Mouse (Mus musculus) limb, embryonic 13.5 days (tissue): ENCODE results near the gene Prg3. TPM values are rescaled to one million over a fixed set of nuclear protein-coding genes. Genes with fewer than 3 reads are reported as not detected.

Experiments used
- ATAC-seq: fragments of 200-750 bp; cut with Nextera tagmentation; 2 replicates; pipeline ENCODE4 v1.8.0; 2017; ENCODE audit warnings: low read depth, moderate number of reproducible peaks, moderate TSS enrichment; ENCODE audit not compliant: low FRiP score
- H3K27ac ChIP-seq: fragments of 300-500 bp; sonication (generic); 2 replicates; pipeline ENCODE4 v1.5.1; 2015; ENCODE audit warnings: inconsistent platforms, mild to moderate bottlenecking, moderate library complexity
- H3K27me3 ChIP-seq: fragments of 300-500 bp; sonication (generic); 2 replicates; pipeline ENCODE4 v1.6.1; 2015; ENCODE audit warnings: mild to moderate bottlenecking, inconsistent platforms
- H3K36me3 ChIP-seq: fragments of 300-500 bp; sonication (generic); 2 replicates; pipeline ENCODE4 v1.6.1; 2015; ENCODE audit warnings: inconsistent platforms, mild to moderate bottlenecking, moderate library complexity
- H3K4me1 ChIP-seq: fragments of 300-500 bp; sonication (generic); 2 replicates; pipeline ENCODE4 v1.6.1; 2015; ENCODE audit warnings: inconsistent platforms
- H3K4me2 ChIP-seq: fragments of 300-500 bp; sonication (generic); replicated peaks from 2 replicates; pipeline ENCODE4 v1.6.1; 2015; ENCODE audit warnings: inconsistent platforms, mild to moderate bottlenecking, moderate library complexity
- H3K4me3 ChIP-seq: fragments of 300-500 bp; sonication (generic); 2 replicates; pipeline ENCODE4 v1.5.1; 2015; ENCODE audit warnings: moderate library complexity, mild to moderate bottlenecking, inconsistent platforms
- H3K9ac ChIP-seq: fragments of 300-500 bp; sonication (generic); 2 replicates; pipeline ENCODE4 v1.6.1; 2015; ENCODE audit warnings: mild to moderate bottlenecking, inconsistent platforms
- H3K9me3 ChIP-seq: fragments of 300-500 bp; sonication (generic); 2 replicates; pipeline ENCODE4 v1.6.1; 2016; ENCODE audit warnings: inconsistent platforms
- WGBS: fragments of 180-500 bp; shearing (Covaris S2); methylation state at CpG from one replicate; pipeline ENCODE4 v1.1.7; 2015; 5-methylcytosine and 5-hydroxymethylcytosine counted together
- polyA plus RNA-seq: library from polyadenylated mRNA; unstranded; fragments of >200 nt; fragmentation: Nextera tagmentation; extraction: Ambion mirVana; gene quantifications from 2 replicates; pipeline ENCODE4 v1.2.1, GENCODE M21; 2015

Prg3 gene
- not detected in 2 replicates for polyA plus RNA-seq

DNA sequence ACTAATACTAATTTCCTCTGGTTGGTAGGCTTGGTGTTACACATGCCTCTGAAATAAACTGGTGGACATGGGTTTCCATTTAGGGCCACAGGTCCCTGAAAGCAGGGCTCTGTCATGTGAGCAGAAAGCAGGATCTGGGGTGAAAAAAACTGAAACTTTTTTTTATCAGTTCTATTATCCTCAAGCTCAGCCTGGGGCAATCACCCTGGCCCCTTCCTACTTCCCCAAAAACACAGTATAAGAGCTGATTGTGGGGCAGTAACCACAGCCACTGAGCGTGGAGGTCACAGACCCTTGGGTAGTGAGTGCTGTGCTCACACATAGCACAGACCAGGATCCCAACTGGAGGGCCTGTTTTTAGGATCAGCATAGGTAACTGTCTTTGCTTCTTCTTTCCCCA lies at the start of gene Prg3:
TSS of gene Prg3 (plus strand) at position 286 of the 400 bp plus-strand sequence.
- no peaks in the 10 kb centered on the region for H3K27me3 ChIP-seq
- H3K4me1 ChIP-seq = no peaks in the 10 kb centered on the region
- no peak within 1 kb of the TSS for H3K4me3 ChIP-seq
- no peaks in the 10 kb centered on the region for H3K9me3 ChIP-seq
- no peak within 1 kb of the TSS for H3K27ac ChIP-seq
- no peak for ATAC-seq
- 62% methylated on average over 1 of the region's 1 CpGs for WGBS
- H3K9ac ChIP-seq = no peak within 1 kb of the TSS
- H3K4me2 ChIP-seq = no peak within 1 kb of the TSS
- H3K36me3 ChIP-seq = no peaks in the 10 kb centered on the region

DNA sequence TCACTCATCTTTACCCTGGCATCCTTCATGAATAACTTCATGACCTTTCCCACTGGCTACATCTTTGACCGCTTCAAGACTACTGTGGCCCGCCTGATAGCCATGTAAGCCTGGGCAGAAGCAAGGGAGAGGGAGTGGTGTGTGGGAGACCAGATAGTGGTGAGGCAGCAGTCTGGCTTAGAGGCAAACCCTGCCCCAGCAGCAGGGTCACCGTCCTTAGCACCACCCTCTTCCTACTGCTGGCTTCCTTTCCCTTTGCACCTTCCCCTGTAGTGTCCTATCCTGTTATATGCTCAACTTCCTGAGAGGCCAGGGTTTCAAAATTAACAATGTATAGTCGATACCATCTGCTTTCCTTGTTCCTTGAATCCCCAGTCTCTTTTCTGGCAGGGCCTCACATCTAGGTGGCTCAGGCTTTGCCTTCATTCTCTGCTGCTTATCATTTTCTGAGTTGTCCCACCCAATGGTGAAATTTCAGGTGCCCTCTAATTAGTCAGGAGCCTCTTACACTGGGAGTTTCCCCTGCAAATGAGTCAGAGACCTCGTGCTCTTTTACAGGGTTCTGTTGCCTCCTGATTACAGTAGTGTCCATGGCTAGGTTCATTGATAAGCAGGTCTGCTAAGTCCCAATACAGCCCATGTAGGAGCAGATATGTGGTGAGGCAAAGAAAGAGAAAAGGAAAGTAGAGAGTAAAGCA lies 49.6 kb upstream of the Prg3 start:
- no peaks in the 10 kb centered on the region for H3K9me3 ChIP-seq
- no peak overlapping the region for H3K27ac ChIP-seq
- 80% methylated on average over 5 of the region's 5 CpGs for WGBS
- peaks cover 18% of the 10 kb centered on the region for H3K4me1 ChIP-seq
- H3K9ac ChIP-seq = 0 out of 2 replicates have a peak overlapping the region, but pooled peaks have one; percentile 76
- H3K36me3 ChIP-seq = peaks cover 17% of the 10 kb centered on the region
- peak overlapping the region; percentile 66 for H3K4me2 ChIP-seq
- ATAC-seq = no peak
- H3K4me3 ChIP-seq = peak overlapping the region; percentile 54
- H3K27me3 ChIP-seq = no peaks in the 10 kb centered on the region

DNA sequence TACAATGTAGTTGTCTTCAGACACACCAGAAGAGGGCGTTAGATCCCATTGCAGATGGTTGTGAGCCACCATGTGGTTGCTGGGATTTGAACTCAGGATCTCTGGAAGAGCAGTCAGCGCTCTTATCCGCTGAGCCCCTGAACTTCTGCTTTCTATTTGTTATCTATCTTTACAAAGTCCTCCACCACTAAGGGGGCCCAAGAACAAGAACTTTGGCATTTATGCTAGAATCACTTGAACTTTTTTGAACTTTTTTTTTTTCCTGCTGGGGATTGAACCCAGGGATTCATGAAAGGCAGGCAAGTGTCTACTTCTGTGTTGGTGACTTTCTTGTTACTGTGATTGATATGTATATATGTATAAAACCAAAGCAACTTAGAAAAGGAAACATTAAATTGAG lies 48.7 kb upstream of the Prg3 start:
- Histone ChIP-seq H3K36me3 (peaks cover 21% of the 10 kb centered on the region), H3K9ac (no peak overlapping the region), H3K4me2 (no peak overlapping the region), H3K9me3 (no peaks in the 10 kb centered on the region), H3K27me3 (no peaks in the 10 kb centered on the region), H3K4me3 (no peak overlapping the region), H3K27ac (no peak overlapping the region), H3K4me1 (peaks cover 18% of the 10 kb centered on the region)
- no peak for ATAC-seq
- 95% methylated on average over 3 of the region's 3 CpGs for WGBS

DNA sequence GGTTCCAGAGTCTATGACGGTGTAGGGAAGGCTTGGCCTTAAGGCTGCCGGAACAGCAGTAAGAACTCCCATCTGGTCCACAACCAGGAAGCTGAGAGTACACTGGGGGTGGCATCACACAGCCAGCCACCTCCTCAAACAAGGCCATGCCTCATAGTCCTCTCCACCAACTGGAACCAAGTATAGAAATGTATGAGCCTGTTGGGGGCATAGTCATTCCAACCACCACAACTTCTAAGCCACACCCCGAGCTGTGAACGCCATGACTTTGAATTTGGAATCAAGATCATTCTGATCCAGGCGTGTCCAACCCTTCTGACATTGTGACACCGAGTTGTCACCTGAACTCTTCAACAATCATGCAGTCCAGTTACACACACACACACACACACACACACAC lies 48.3 kb upstream of the Prg3 start:
- WGBS = 90% methylated on average over 6 of the region's 6 CpGs
- H3K4me1 ChIP-seq = peaks cover 18% of the 10 kb centered on the region
- H3K27ac ChIP-seq = no peak overlapping the region
- no peak overlapping the region for H3K4me2 ChIP-seq
- H3K4me3 ChIP-seq = no peak overlapping the region
- no peaks in the 10 kb centered on the region for H3K9me3 ChIP-seq
- H3K36me3 ChIP-seq = peaks cover 25% of the 10 kb centered on the region
- no peak overlapping the region for H3K9ac ChIP-seq
- no peak for ATAC-seq
- no peaks in the 10 kb centered on the region for H3K27me3 ChIP-seq

DNA sequence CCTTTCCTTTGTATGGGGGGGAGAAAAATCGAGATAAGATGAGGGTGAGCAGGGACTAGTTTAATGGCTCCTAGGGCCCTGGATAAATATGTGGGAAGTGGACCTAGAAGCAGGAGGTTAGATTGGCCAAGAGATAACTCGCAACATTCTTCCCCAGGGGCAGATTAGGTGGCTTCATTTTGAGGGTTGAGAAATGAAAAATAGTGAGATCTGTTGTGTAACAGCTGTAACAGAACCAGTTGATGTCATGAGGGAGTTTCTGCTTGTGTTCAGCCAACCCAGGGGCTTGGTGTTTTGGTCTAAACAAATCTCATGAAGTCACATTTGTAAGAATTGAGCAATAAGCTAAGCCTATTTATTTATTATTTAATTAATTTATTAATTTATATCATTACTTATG lies 46.7 kb upstream of the Prg3 start:
- H3K9me3 ChIP-seq = no peaks in the 10 kb centered on the region
- ATAC-seq = no peak
- no peak overlapping the region for H3K27ac ChIP-seq
- H3K4me1 ChIP-seq = peaks cover 18% of the 10 kb centered on the region
- 90% methylated on average over 2 of the region's 2 CpGs for WGBS
- H3K9ac ChIP-seq = no peak overlapping the region
- peaks cover 40% of the 10 kb centered on the region for H3K36me3 ChIP-seq
- no peak overlapping the region for H3K4me3 ChIP-seq
- no peaks in the 10 kb centered on the region for H3K27me3 ChIP-seq
- H3K4me2 ChIP-seq = no peak overlapping the region

DNA sequence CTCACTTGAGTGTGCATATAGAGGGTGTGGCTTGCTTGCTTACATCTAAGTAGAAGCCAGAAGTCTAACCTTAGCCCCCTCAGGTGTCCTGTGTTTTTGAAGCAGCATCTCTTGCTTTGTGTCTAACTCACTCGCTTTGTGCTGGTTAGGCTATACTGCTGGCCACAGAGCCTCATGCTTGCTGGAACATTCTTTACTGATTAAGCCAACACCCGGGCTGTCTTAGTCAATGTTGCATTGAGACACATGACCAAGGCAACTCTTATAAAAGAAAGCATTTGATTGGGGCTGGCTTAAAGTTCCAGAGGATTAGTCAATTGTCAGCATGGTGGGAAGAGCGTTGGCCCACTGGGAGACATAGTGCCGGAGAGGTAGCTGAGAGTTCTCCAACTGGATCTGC lies 46.2 kb upstream of the Prg3 start:
- Histone ChIP-seq H3K27me3 (no peaks in the 10 kb centered on the region), H3K9me3 (no peaks in the 10 kb centered on the region), H3K4me3 (no peak overlapping the region), H3K4me2 (no peak overlapping the region), H3K4me1 (peaks cover 18% of the 10 kb centered on the region), H3K27ac (no peak overlapping the region), H3K9ac (no peak overlapping the region), H3K36me3 (peaks cover 45% of the 10 kb centered on the region)
- ATAC-seq = no peak
- WGBS = 90% methylated on average over 4 of the region's 4 CpGs

DNA sequence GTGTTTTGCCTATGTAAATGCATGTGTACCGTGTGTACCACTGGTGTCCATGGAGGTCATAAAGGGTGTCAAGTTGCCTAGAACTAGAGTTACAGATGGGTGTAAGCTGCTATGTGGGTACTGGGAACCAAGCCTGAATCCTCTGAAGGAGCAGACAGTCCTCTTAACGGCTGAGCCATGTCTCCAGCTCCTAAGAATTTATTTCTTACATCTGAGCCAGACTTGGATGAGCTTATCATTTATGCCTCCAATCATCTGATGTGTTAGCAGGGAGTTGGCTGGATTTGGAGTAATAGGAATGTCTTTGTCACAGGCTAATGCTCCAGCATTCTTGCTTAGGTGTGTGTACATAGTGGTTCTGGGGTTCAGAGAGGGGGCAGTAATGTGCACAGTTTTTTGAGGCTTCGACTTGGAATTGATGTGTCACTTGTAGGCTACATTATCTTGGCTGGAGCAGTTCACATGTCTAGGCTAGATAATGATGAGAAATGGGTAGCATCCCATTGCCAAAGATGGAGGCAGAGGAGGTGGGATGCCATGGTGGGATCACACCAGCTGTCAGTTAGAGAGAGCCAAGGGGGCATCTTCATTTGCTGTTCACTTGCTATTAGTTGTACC lies 40.8 kb upstream of the Prg3 start:
- Histone ChIP-seq H3K4me2 (no peak overlapping the region), H3K4me3 (no peak overlapping the region), H3K9ac (no peak overlapping the region), H3K9me3 (no peaks in the 10 kb centered on the region), H3K27ac (no peak overlapping the region), H3K36me3 (peaks cover 82% of the 10 kb centered on the region), H3K27me3 (no peaks in the 10 kb centered on the region), H3K4me1 (no peaks in the 10 kb centered on the region)
- ATAC-seq = no peak
- 93% methylated on average over 3 of the region's 3 CpGs for WGBS

DNA sequence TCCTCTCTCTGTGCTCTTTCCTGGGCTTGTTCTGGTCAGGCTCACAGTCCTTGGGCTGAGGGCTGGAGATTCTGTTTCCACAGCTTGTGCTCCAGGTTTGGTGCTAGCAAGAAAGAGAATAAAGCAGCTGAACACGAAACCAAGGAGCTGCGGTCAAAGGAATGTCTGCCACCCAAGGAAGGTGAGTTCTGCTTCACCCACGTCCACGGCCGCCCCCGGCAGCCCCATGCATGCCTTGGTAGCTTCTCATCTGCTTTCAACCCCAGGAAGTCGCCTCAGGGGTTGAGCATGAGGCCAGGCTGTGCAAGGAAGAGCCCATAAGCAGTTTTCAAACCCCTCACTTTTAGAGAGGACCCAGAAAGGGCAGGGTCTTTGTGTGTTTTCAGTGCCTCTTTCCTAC lies 39.8 kb upstream of the Prg3 start:
- Histone ChIP-seq H3K9me3 (no peaks in the 10 kb centered on the region), H3K27ac (no peak overlapping the region), H3K36me3 (peaks cover 90% of the 10 kb centered on the region), H3K4me3 (no peak overlapping the region), H3K4me2 (no peak overlapping the region), H3K4me1 (no peaks in the 10 kb centered on the region), H3K9ac (no peak overlapping the region), H3K27me3 (no peaks in the 10 kb centered on the region)
- WGBS = 84% methylated on average over 7 of the region's 7 CpGs
- ATAC-seq = no peak

DNA sequence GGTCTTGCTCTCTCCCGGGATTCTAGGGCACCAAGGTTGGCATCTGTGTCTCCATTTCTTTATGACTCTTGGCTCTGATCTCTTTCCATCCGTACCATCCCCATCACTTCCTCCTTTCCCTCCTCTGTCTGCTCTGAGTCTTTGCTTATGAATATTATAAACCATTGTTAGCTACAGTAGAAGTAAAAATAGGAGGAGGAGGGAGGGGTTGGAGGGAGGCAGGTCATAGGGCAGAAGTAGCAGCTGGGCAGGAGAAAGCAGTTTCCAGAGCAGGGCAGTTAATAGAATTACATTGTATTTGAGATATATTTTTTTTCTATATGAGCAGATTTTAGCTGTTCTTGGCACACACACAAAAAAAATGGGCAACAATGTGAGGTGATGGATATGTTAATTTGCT lies 39.3 kb upstream of the Prg3 start:
- no peak for ATAC-seq
- Histone ChIP-seq H3K36me3 (peaks cover 95% of the 10 kb centered on the region), H3K9me3 (no peaks in the 10 kb centered on the region), H3K27me3 (no peaks in the 10 kb centered on the region), H3K27ac (no peak overlapping the region), H3K4me2 (no peak overlapping the region), H3K4me1 (no peaks in the 10 kb centered on the region), H3K9ac (no peak overlapping the region), H3K4me3 (no peak overlapping the region)
- WGBS = 89% methylated on average over 2 of the region's 2 CpGs

DNA sequence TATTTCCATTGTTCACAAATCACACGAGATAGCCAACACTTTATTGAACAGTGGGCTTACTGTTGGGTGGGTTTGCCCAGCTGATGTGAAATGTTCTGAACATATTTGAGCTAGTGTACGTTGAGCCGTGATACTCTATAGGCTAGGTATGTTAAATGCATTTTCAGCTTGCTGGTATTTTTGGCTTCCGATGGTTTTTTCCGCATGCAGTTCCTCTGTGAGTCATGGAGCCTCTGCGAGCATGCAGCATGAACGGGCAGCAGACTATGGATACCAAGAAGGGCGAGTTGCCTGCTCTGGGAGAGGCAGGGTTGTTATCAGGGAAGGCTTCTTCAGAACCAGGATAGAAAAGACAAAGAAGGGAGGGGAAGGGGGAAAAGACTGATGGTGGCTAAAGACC lies 37.0 kb upstream of the Prg3 start:
- Histone ChIP-seq H3K27me3 (no peaks in the 10 kb centered on the region), H3K9ac (no peak overlapping the region), H3K27ac (no peak overlapping the region), H3K4me1 (no peaks in the 10 kb centered on the region), H3K4me2 (no peak overlapping the region), H3K9me3 (no peaks in the 10 kb centered on the region), H3K4me3 (no peak overlapping the region), H3K36me3 (peaks cover 89% of the 10 kb centered on the region)
- WGBS = 89% methylated on average over 8 of the region's 8 CpGs
- no peak for ATAC-seq

DNA sequence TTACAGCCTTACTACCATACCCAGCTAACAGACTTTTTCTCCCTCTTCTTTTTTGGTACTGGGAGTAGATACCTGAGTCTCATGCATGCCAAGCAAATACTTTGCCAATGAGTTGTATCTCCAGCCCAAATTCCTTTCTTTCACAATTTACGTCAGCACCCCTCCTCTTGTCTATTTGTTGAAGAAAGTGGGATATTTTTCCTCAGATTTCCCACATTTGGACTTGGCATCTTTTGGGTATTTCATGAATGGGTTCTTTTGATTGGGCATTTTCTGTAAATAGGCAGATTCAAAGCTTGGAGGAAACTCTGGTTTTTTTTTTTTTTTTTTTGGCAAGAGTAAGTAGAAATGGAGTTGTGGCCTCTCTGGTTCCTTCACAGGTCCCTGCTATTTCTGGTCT lies 35.8 kb upstream of the Prg3 start:
- no peak overlapping the region for H3K4me2 ChIP-seq
- peaks cover 85% of the 10 kb centered on the region for H3K36me3 ChIP-seq
- no peaks in the 10 kb centered on the region for H3K27me3 ChIP-seq
- no peak overlapping the region for H3K27ac ChIP-seq
- H3K4me3 ChIP-seq = no peak overlapping the region
- no peak overlapping the region for H3K9ac ChIP-seq
- H3K4me1 ChIP-seq = no peaks in the 10 kb centered on the region
- no peaks in the 10 kb centered on the region for H3K9me3 ChIP-seq
- 93% methylated on average over 1 of the region's 1 CpGs for WGBS
- ATAC-seq = no peak

DNA sequence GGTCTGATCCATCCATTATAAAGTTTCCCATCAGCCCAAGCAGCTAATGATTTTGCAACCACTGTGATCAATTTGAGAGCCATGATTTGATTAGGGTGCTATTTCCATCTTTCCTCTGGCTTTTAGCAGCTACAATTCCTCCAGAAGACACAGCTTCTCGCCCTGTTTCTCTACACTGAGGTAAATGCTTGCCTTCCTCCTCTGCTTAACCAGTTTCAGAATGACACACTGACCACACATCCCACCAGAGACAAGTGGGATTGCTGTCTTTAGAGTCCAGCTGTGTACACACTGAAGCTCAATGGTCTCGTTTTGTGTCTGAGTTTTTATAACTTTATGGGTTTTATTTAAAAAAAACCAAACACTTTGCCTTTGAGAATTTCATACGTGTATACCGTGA lies 35.3 kb upstream of the Prg3 start:
- peaks cover 85% of the 10 kb centered on the region for H3K36me3 ChIP-seq
- no peak overlapping the region for H3K27ac ChIP-seq
- no peaks in the 10 kb centered on the region for H3K9me3 ChIP-seq
- 79% methylated on average over 4 of the region's 4 CpGs for WGBS
- no peaks in the 10 kb centered on the region for H3K27me3 ChIP-seq
- H3K4me1 ChIP-seq = no peaks in the 10 kb centered on the region
- H3K4me3 ChIP-seq = no peak overlapping the region
- H3K4me2 ChIP-seq = no peak overlapping the region
- H3K9ac ChIP-seq = no peak overlapping the region
- ATAC-seq = no peak

DNA sequence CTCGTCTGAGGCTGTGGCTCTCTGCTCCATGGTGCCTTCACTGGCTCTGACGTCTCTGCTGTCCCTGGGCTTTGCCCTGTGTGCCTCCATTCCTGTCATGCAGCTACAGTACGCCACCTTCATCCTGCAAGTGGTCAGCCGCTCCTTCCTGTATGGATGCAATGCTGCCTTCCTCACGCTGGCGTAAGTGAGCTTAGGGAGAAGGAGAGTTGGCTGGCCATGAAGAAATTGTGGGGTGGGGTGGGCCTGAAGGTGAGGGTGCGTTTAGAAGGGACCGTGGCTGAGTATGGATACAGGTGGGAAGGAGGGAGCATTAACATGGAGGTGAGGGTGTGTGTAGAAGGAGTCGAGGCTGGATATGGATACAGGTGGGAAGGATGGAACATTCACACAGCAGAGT lies 32.6 kb upstream of the Prg3 start:
- H3K4me3 ChIP-seq = no peak overlapping the region
- no peak for ATAC-seq

More for the DNA sequence above, 32.6 kb upstream of the Prg3 start:
- WGBS = 90% methylated on average over 9 of the region's 9 CpGs
- Histone ChIP-seq H3K9ac (no peak overlapping the region), H3K4me1 (no peaks in the 10 kb centered on the region), H3K27me3 (no peaks in the 10 kb centered on the region), H3K27ac (no peak overlapping the region), H3K9me3 (no peaks in the 10 kb centered on the region), H3K4me2 (no peak overlapping the region), H3K36me3 (peaks cover 73% of the 10 kb centered on the region)
